Mouse (Mus musculus): ENCODE data around the gene Plcb1. TPM values are rescaled to one million over a fixed set of nuclear protein-coding genes. Genes with fewer than 3 reads are reported as not detected.

Plcb1 gene
- polyA plus RNA-seq, 1 experiment from 2014 or later, result 7.9 TPM

- no peak for TF ChIP-seq EP300 (IDR thresholded peaks at IDR 0.05; ENCODE audit: low read depth)
- TF ChIP-seq CTCF (IDR thresholded peaks at IDR 0.05; ENCODE audit: low read depth), result no peak
- H3K4me3 ChIP-seq (ENCODE audit: low read depth, low read length), result no peak overlapping the region
- no peak overlapping the region for H3K4me2 ChIP-seq (ENCODE audit: low read depth, low read length)
- H3K4me1 ChIP-seq (ENCODE audit: insufficient read depth), result no peaks in the 10 kb centered on the region
- no peak overlapping the region for H3K9ac ChIP-seq (replicated peaks)
- no peaks in the 10 kb centered on the region for H3K27me3 ChIP-seq (ENCODE audit: insufficient read depth, low read length)
- DNase-seq, result no peak
- H3K36me3 ChIP-seq (replicated peaks; ENCODE audit: insufficient read depth, low read length), result no peaks in the 10 kb centered on the region
- H3K9me3 ChIP-seq (ENCODE audit: low read length), result no peaks in the 10 kb centered on the region
- WGBS (ENCODE audit: insufficient replicate concordance), result 55% methylated on average over 4 of the region's 4 CpGs
- no peak for ATAC-seq
- no peak overlapping the region for H3K27ac ChIP-seq (ENCODE audit: low read depth)
Observed at GRCm38 (mm10) chr2:135503328-135503997, 717.6 kb downstream of the Plcb1 start.

GRCm38 (mm10) chr2:135503998-135504354 is 718.1 kb downstream of the Plcb1 start:
- no peaks in the 10 kb centered on the region for H3K9me3 ChIP-seq (ENCODE audit: low read length)
- no peaks in the 10 kb centered on the region for H3K4me1 ChIP-seq (ENCODE audit: insufficient read depth)
- no peak for TF ChIP-seq CTCF (IDR thresholded peaks at IDR 0.05; ENCODE audit: low read depth)
- no peak for TF ChIP-seq EP300 (IDR thresholded peaks at IDR 0.05; ENCODE audit: low read depth)
- no peaks in the 10 kb centered on the region for H3K27me3 ChIP-seq (ENCODE audit: insufficient read depth, low read length)
- no peak overlapping the region for H3K4me2 ChIP-seq (ENCODE audit: low read depth, low read length)
- DNase-seq, result no peak
- no peak overlapping the region for H3K27ac ChIP-seq (ENCODE audit: low read depth)
- ATAC-seq, result no peak
- H3K36me3 ChIP-seq (replicated peaks; ENCODE audit: insufficient read depth, low read length), result no peaks in the 10 kb centered on the region
- no peak overlapping the region for H3K9ac ChIP-seq (replicated peaks)
- no peak overlapping the region for H3K4me3 ChIP-seq (ENCODE audit: low read depth, low read length)

GRCm38 (mm10) chr2:135507111-135507510 is 721.2 kb downstream of the Plcb1 start:
- DNase-seq (no peak), ATAC-seq (no peak)
- no peak overlapping the region for H3K27ac ChIP-seq (ENCODE audit: low read depth)
- no peaks in the 10 kb centered on the region for H3K4me1 ChIP-seq (ENCODE audit: insufficient read depth)
- H3K9ac ChIP-seq (replicated peaks), result no peak overlapping the region
- no peaks in the 10 kb centered on the region for H3K9me3 ChIP-seq (ENCODE audit: low read length)
- H3K36me3 ChIP-seq (replicated peaks; ENCODE audit: insufficient read depth, low read length), result no peaks in the 10 kb centered on the region
- no peak overlapping the region for H3K4me3 ChIP-seq (ENCODE audit: low read depth, low read length)
- H3K4me2 ChIP-seq (ENCODE audit: low read depth, low read length), result no peak overlapping the region
- WGBS (ENCODE audit: insufficient replicate concordance), result 57% methylated on average over 1 of the region's 1 CpGs
- no peak for TF ChIP-seq CTCF (IDR thresholded peaks at IDR 0.05; ENCODE audit: low read depth)
- no peak for TF ChIP-seq EP300 (IDR thresholded peaks at IDR 0.05; ENCODE audit: low read depth)
- H3K27me3 ChIP-seq (ENCODE audit: insufficient read depth, low read length), result no peaks in the 10 kb centered on the region

GRCm38 (mm10) chr2:135518956-135519355 is 733.1 kb downstream of the Plcb1 start:
- ATAC-seq, result no peak
- Histone ChIP-seq H3K27me3 (ENCODE audit: insufficient read depth, low read length) (no peaks in the 10 kb centered on the region), H3K4me3 (ENCODE audit: low read depth, low read length) (no peak overlapping the region), H3K4me1 (ENCODE audit: insufficient read depth) (no peaks in the 10 kb centered on the region), H3K9me3 (ENCODE audit: low read length) (no peaks in the 10 kb centered on the region), H3K4me2 (ENCODE audit: low read depth, low read length) (no peak overlapping the region), H3K27ac (ENCODE audit: low read depth) (no peak overlapping the region), H3K9ac (replicated peaks) (no peak overlapping the region), H3K36me3 (replicated peaks; ENCODE audit: insufficient read depth, low read length) (no peaks in the 10 kb centered on the region)
- TF ChIP-seq EP300 (IDR thresholded peaks at IDR 0.05; ENCODE audit: low read depth) (no peak), CTCF (IDR thresholded peaks at IDR 0.05; ENCODE audit: low read depth) (no peak)
- WGBS (ENCODE audit: insufficient replicate concordance), result 53% methylated on average over 2 of the region's 2 CpGs
- no peak for DNase-seq

Other genes starting within 250 kb of the Plcb1 start
- gene Hao1, start 231.7 kb upstream of the Plcb1 start, polyA plus RNA-seq (2015; fragmentation: Nextera tagmentation; extraction: Ambion mirVana), result 129 and 141 TPM in 2 replicates
- 6.9 and 8.6 TPM in 2 replicates for gene Tmx4, start 141.9 kb upstream of the Plcb1 start, polyA plus RNA-seq (2015; fragmentation: Nextera tagmentation; extraction: Ambion mirVana)